8 mouse cellular contexts compared by ENCODE assay signal in the genomic region with DNA sequence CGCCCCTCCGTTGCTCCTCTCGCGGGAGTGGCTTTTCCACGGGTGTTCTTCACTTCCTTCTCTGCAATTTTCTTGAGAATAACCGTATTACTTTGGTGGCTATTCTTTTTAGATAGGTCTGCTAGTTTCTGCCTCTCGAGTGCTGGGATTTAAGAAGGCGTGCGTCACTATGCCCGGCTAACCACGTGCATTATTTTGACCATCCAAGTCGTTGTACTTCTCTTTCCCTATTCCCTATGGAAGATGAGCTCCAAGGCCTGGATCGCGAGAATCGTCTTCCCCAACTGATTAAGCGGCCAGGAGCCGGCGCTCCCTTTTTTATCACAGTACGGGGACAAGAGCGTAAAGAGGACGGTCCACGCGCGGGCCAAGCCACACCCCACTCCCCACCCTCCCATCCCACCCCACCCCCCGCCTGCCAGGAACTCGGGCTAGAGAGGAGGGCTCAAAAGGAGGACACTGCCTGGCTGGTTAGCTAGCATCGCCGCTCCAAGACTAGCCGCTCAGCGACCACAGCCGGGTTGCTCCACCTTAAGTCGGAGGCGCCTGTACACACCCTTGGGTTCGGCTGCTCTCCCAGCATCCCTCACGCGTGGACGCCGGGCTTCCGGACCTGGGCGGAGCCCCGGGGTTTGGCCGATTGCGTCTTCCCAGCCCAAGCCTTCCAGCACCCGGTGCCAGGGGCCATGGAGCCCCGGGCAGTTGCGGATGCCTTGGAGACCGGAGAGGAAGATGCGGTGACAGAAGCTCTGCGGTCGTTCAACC. TPM values are rescaled to one million over a fixed set of nuclear protein-coding genes. Genes with fewer than 3 reads are reported as not detected.
A peak's percentile ranks its signal among the peaks of the same experiment; 100 is the strongest.
DNase-seq lines count a peak whose midpoint lies in the region; ATAC-seq and TF ChIP-seq lines count a peak whose summit lies in the region.

A gene (plus strand): TSS at position 173 of the 765 bp plus-strand sequence.

- peaks cover 69% of the 10 kb centered on the region for H3K4me1 ChIP-seq in G1E (ENCODE audit: insufficient read depth, low read depth, low read length)
- H3K4me1 ChIP-seq in forebrain, embryonic 16.5 days (replicated peaks; ENCODE audit: control insufficient read depth, insufficient read depth, low read length) = peaks cover 31% of the 10 kb centered on the region
- H3K4me1 ChIP-seq in liver, postnatal 0 days (ENCODE audit: insufficient read depth) = peaks cover 34% of the 10 kb centered on the region
- H3K4me1 ChIP-seq in neural tube, embryonic 13.5 days (replicated peaks) = peaks cover 42% of the 10 kb centered on the region
- peaks cover 16% of the 10 kb centered on the region for H3K4me1 ChIP-seq in testis, adult 2 months (ENCODE audit: control insufficient read depth, insufficient read depth, low read length)

- ATAC-seq in G1E (ENCODE audit: extremely low read depth, insufficient number of reproducible peaks, low FRiP score, poor library complexity, severe bottlenecking) = peak; percentile 37
- ATAC-seq in forebrain, embryonic 16.5 days = peak; percentile 82
- ATAC-seq in liver, postnatal 0 days = peak; percentile 71
- ATAC-seq in neural tube, embryonic 13.5 days (ENCODE audit: low read depth) = peak; percentile 80

- peak; percentile 38 for TF ChIP-seq POLR2A in testis, adult 2 months (IDR thresholded peaks at IDR 0.05; ENCODE audit: control insufficient read depth, low read depth, low read length)

- no peaks in the 10 kb centered on the region for H3K27me3 ChIP-seq in G1E (ENCODE audit: insufficient read depth, low read length)
- H3K27me3 ChIP-seq in forebrain, embryonic 16.5 days (replicated peaks; ENCODE audit: control insufficient read depth, insufficient read depth, low read length) = no peaks in the 10 kb centered on the region
- H3K27me3 ChIP-seq in liver, postnatal 0 days (ENCODE audit: insufficient read depth, low read length) = no peaks in the 10 kb centered on the region
- H3K27me3 ChIP-seq in neural tube, embryonic 13.5 days = no peaks in the 10 kb centered on the region
- no peaks in the 10 kb centered on the region for H3K27me3 ChIP-seq in testis, adult 2 months (ENCODE audit: control insufficient read depth, insufficient read depth, low read length)

- no peaks in the 10 kb centered on the region for H3K9me3 ChIP-seq in G1E (replicated peaks)
- H3K9me3 ChIP-seq in forebrain, embryonic 16.5 days (ENCODE audit: control insufficient read depth, low read length) = no peaks in the 10 kb centered on the region
- H3K9me3 ChIP-seq in liver, postnatal 0 days (ENCODE audit: low read length) = no peaks in the 10 kb centered on the region
- no peaks in the 10 kb centered on the region for H3K9me3 ChIP-seq in neural tube, embryonic 13.5 days

- H3K4me3 ChIP-seq in G1E (ENCODE audit: low read depth, low read length) = peak within 1 kb of the TSS; percentile 95
- peak within 1 kb of the TSS; percentile 87 for H3K4me3 ChIP-seq in forebrain, embryonic 16.5 days (replicated peaks; ENCODE audit: low read length)
- peak within 1 kb of the TSS; percentile 80 for H3K4me3 ChIP-seq in liver, postnatal 0 days (ENCODE audit: low read depth, low read length)
- H3K4me3 ChIP-seq in neural tube, embryonic 13.5 days = peak within 1 kb of the TSS; percentile 67
- H3K4me3 ChIP-seq in testis, adult 2 months (ENCODE audit: control insufficient read depth, low read depth, low read length) = peak within 1 kb of the TSS; percentile 97

- intact Hi-C loops in heart, postnatal 25 days (cut with DNase I) = loop anchor here (1.0 kb wide), 1 partner anchor 25 kb away; a partner anchor contains a TSS

- TF ChIP-seq EP300 in liver, postnatal 0 days (IDR thresholded peaks at IDR 0.05; ENCODE audit: low read depth) = no peak

- peak within 1 kb of the TSS; percentile 95 for H3K4me2 ChIP-seq in forebrain, embryonic 16.5 days (ENCODE audit: low read length)
- peak within 1 kb of the TSS; percentile 85 for H3K4me2 ChIP-seq in liver, postnatal 0 days (ENCODE audit: low read depth, low read length)
- H3K4me2 ChIP-seq in neural tube, embryonic 13.5 days = peak within 1 kb of the TSS; percentile 99

- peak; percentile 96 for DNase-seq in G1E (ENCODE audit: low spot score)
- peak; percentile 89 to 91 for DNase-seq in cerebellum, adult 18-20 months
- DNase-seq in heart, postnatal 25 days (ENCODE audit: low spot score) = peak; percentile 89
- DNase-seq in layer of hippocampus, adult 11-12 months (ENCODE audit: low spot score) = peak; percentile 88
- DNase-seq in liver, postnatal 0 days = peak; percentile 92

- WGBS in forebrain, embryonic 16.5 days = under 1% methylated on average over 49 of the region's 50 CpGs
- 1% methylated on average over 50 of the region's 50 CpGs for WGBS in liver, postnatal 0 days (ENCODE audit: insufficient replicate concordance)
- WGBS in neural tube, embryonic 13.5 days = under 1% methylated on average over 50 of the region's 50 CpGs

- TF ChIP-seq CTCF in G1E (IDR thresholded peaks at IDR 0.05; ENCODE audit: low read depth, low read length) = no peak
- no peak for TF ChIP-seq CTCF in liver, postnatal 0 days (IDR thresholded peaks at IDR 0.05; ENCODE audit: low read depth)
- TF ChIP-seq CTCF in testis, adult 2 months (IDR thresholded peaks at IDR 0.05; ENCODE audit: control insufficient read depth, insufficient read depth, insufficient replicate concordance, low read depth, low read length) = no peak

- peak within 1 kb of the TSS; percentile 88 for H3K9ac ChIP-seq in forebrain, embryonic 16.5 days (replicated peaks; ENCODE audit: low read depth, low read length)
- H3K9ac ChIP-seq in liver, postnatal 0 days (replicated peaks) = peak within 1 kb of the TSS; percentile 90
- H3K9ac ChIP-seq in neural tube, embryonic 13.5 days = peak within 1 kb of the TSS; percentile 95

- peak within 1 kb of the TSS; percentile 93 for H3K27ac ChIP-seq in forebrain, embryonic 16.5 days (ENCODE audit: low read length)
- H3K27ac ChIP-seq in liver, postnatal 0 days (ENCODE audit: low read depth) = peak within 1 kb of the TSS; percentile 99
- H3K27ac ChIP-seq in neural tube, embryonic 13.5 days (replicated peaks) = peak within 1 kb of the TSS; percentile 93
- peak within 1 kb of the TSS; percentile 92 for H3K27ac ChIP-seq in testis, adult 2 months (ENCODE audit: control insufficient read depth, insufficient read depth, low read depth, low read length)

- H3K36me3 ChIP-seq in G1E (replicated peaks) = peaks cover 75% of the 10 kb centered on the region
- peaks cover 30% of the 10 kb centered on the region for H3K36me3 ChIP-seq in forebrain, embryonic 16.5 days (ENCODE audit: control insufficient read depth, insufficient read depth)
- H3K36me3 ChIP-seq in liver, postnatal 0 days (replicated peaks; ENCODE audit: insufficient read depth, low read length) = peaks cover 53% of the 10 kb centered on the region
- H3K36me3 ChIP-seq in neural tube, embryonic 13.5 days = peaks cover 65% of the 10 kb centered on the region
- no peaks in the 10 kb centered on the region for H3K36me3 ChIP-seq in testis, adult 2 months (ENCODE audit: control insufficient read depth, insufficient read depth, low read length)

RNA-seq across cellular contexts. Expression of the gene that starts here (rescaled TPM):
- total RNA-seq in G1E (2014; fragmentation: Nextera tagmentation) (19.9 and 29.5 TPM in 2 replicates), G1E (2017) (21.1 and 27.9 TPM in 2 replicates)
- 27.9 and 28.4 TPM in 2 replicates for polyA plus RNA-seq in G1E (2012)
- polyA plus RNA-seq in forebrain, embryonic 16.5 days (2015; fragmentation: Nextera tagmentation; extraction: Ambion mirVana) = 91.2 and 101 TPM in 2 replicates
- total RNA-seq in heart, postnatal 25 days (2021) = 10 to 100 TPM; 20.1 to 21.8 TPM
- 15.9 and 17.1 TPM in 2 replicates for polyA plus RNA-seq in liver, postnatal 0 days (2015; fragmentation: Nextera tagmentation; extraction: Ambion mirVana)
- 99.1 and 107 TPM in 2 replicates for polyA plus RNA-seq in neural tube, embryonic 13.5 days (2015; fragmentation: Nextera tagmentation; extraction: Ambion mirVana)
- polyA plus RNA-seq in testis, adult 2 months (2012; rRNA removed) = 33.7 and 34.5 TPM in 2 replicates

Comparison
In these comparisons a context has a peak if more than half of its experiments do, and no peak if none do; other contexts are left out.
1. Peak in every context shown above with its lines: DNase-seq, ATAC-seq, H3K4me3 ChIP-seq and H3K27ac ChIP-seq.